Mouse (Mus musculus) hematopoietic stem cell, adult 5-6 weeks (primary cell): ENCODE data around the gene Mmgt2. TPM values are rescaled to one million over a fixed set of nuclear protein-coding genes. Genes with fewer than 3 reads are reported as not detected.

Experiments
- ATAC-seq, 2 experiments: fragments of 125-278 bp in 1 of 2; replicated peaks in 1 of 2; 2 replicates each; pipeline ENCODE4 v1.8.0; 2016 to 2017; ENCODE audit warnings: inconsistent platforms in 2 of 2, mild to moderate bottlenecking in 2 of 2, moderate number of reproducible peaks in 2 of 2, low read depth in 1 of 2, moderate TSS enrichment in 1 of 2; ENCODE audit not compliant: low FRiP score in 2 of 2, poor library complexity in 2 of 2, severe bottlenecking in 2 of 2, insufficient read depth in 1 of 2, low TSS enrichment in 1 of 2
- total RNA-seq: library from RNA; stranded (forward); fragments of 172-1452, 232-1000 nt; gene quantifications from 2 replicates; pipeline ENCODE4 v1.2.3, GENCODE M21; 2017

Gene Mmgt2
- total RNA-seq: 26.0 and 39.5 TPM in 2 replicates

DNA sequence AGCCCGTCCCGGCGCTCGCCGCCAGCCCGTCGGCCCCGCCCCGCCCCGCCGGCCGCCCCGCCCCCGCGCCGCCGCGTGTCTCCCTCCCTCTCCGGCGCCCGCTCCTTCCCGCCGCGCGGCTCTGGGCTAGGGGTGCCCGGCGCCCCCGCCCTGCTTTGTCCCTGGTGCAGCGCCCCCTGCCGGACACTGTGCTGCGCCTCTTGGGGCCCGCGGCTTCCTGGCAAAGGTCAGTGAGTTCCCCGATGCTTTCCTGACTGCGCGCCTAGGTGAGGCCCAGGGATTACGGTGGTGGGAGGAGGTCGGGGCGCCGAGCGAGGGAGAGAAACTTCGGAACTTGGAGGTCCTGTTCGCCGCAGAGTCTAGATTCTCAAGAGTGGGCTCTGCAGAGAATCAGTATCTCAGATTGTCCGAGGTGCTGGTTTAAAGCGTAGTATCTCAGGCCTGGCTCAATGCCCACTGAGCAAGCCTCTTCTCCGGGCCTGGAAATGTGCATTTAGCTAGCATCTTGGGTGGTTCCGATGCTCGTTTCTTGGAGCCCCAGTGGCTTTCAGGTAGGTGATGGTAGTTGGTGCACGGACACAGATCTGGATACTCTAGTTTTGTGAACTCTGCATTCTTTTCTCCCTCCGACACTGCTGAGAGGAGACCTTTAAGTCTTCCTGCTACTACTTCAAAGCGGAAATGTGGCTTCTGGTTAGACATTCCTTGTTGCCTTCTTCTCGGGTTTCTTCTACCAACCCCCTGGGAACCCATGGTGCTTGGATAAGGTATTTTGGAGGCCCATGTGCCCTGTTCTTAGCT is at the start of gene Mmgt2:
Gene Mmgt2 (plus strand): TSS at position 74 of the 801 bp plus-strand sequence.
- ATAC-seq: peak; percentile 75 to 78

GRCm38 (mm10) chr11:62601732-62602618 is 46.5 kb upstream of the Mmgt2 start:
- ATAC-seq: no peak

DNA sequence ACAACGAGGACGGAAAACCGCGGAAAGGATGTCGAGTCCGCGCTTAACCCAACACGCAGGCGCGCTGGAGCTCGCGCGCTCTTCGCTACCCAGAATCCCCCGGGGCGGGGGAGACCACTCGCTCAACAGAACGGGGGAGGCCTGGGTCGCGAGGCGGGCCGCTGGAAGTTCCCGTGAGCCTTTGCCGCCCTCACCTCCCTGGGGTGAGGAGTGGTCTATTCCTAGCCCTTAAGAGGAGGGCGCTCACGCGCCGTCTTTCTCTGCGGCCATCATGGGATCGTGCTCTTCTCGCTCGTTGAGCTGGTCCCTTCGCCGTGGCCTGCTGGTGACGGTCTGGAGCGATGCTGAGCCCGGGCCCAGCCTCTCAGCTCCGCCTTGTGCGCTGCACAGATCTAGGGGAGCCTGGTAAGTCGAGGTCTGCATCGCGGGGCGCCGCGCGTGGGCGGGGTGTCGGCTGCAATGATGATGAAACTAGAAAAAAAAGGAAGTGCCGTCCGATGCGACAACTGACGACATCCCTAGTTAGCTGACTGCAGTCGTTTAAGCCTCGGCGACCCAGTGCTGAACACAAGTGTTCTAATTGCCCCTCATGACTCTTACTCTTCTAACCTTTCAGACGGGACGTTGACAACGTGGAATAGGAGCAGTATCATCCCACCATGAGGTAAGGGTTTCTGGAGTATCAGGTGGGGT is 45.7 kb upstream of the Mmgt2 start:
- peak; percentile 84 to 88 for ATAC-seq

GRCm38 (mm10) chr11:62603312-62604056 is 45.0 kb upstream of the Mmgt2 start:
- ATAC-seq: peak in 1 of 2 experiments; percentile 12; a peak in 2 of 4 replicates

GRCm38 (mm10) chr11:62604123-62604706 is 44.2 kb upstream of the Mmgt2 start:
- no peak for ATAC-seq

- ATAC-seq: no peak
Measured at GRCm38 (mm10) chr11:62604886-62605618, 43.4 kb upstream of the Mmgt2 start.

GRCm38 (mm10) chr11:62605619-62606298 is 42.7 kb upstream of the Mmgt2 start:
- ATAC-seq: no peak

DNA sequence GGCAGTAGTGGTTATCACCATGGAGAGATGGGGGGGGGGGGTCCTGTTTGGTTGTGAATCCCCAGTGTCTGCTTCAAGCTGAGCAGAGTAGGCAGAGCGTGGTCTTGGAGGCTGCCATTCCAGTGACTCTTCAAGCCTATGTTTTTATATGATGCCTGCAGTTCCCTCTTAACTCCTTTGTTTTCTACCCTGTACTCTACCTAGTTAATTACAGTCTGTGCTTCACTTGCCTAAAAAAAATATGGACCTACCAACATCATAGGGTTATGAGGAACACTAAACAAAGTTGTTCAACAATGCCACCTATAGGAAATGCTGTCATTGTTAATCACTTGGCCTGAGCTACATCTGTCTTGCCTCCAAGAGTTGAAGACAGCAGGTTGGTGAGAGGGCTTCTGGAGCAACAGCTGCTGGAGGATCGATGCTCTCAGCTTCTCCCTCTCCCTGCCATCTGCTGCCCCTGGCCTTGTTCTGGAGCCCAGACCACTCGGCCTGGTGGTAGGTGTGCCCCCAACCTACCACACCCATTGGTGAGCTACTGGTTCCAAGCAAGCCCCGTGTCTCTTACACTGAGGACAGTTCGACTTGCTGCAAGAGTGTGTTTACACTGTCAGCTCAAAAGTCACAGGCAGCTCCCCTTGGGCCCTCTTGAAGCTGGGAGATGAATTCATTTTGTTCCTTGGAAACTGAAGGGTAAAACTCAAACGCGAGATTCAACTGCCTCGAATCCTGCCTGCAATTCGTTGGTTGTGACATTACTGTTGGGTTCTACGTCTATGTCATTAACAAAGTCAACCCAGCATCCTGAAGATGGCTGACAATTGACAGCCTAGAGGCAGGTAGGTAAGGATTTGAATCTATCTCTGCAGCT is 41.9 kb upstream of the Mmgt2 start:
- ATAC-seq: no peak

GRCm38 (mm10) chr11:62607170-62607951 is 41.1 kb upstream of the Mmgt2 start:
- no peak for ATAC-seq

DNA sequence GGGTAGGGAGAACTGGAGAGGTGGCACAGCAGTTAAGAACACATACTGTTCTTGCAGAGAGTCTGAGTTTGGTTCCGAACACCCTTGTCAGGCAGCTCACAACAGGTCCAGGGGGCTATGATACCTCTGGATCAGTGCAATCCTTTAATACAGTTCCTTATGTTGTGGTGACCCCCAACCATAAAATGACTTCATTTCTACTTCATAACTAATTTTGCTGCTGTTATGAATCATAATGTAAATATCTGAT is 40.6 kb upstream of the Mmgt2 start:
- no peak for ATAC-seq

- peak; percentile 79 to 85 for ATAC-seq
Measured at GRCm38 (mm10) chr11:62608826-62609675, 39.4 kb upstream of the Mmgt2 start.

DNA sequence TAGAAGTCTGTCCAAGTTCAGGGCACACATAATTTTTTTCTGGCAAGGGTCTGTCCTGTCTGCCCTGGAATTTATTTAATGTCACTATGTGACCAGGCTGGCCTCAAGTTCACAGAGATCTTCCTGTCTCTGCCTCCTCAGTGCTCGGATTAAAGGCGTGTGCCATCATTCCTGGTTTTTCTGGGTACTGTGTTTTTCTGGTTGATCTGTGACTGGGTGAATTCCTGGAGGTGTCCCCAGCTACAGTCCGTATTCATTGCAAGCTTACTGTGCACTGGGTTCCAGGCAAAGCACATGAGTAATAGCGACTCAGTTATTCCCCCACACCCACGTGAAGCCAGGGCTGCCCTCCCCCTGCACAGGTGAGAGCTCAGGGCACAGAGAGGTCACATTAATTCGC is 38.2 kb upstream of the Mmgt2 start:
- no peak for ATAC-seq

DNA sequence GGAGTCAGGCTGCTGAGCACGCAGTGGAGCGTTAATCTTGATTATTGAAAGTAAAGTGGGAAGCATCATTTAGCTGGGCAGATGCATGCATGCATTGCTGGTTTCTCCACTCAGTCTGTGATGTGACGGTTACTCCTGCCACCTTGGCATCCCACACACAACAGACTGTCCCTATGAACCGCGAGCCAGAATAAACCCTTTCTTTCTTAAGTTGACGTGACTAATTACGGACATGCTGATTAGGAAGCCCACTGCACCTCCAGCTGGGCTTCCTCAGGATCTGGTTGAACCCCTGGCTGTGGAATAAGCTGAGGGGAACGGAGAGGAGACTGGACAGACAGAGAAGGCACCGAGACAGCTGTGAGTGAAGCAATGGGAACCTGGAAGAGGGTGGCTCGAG is 35.9 kb upstream of the Mmgt2 start:
- ATAC-seq: no peak
